Mouse (Mus musculus) kidney, adult 8-10 months (tissue): ENCODE measurements at regions not wholly inside any gene's neighbourhood (a gene's known extent, or its start where the extent isn't known, plus 50 kb on each side); places are given as distances from the start of the nearest gene placed in this dataset.

Source experiments
- DNase-seq, 2 experiments: peaks; one replicate each; pipeline ENCODE4 v3.0.0; 2022

DNA sequence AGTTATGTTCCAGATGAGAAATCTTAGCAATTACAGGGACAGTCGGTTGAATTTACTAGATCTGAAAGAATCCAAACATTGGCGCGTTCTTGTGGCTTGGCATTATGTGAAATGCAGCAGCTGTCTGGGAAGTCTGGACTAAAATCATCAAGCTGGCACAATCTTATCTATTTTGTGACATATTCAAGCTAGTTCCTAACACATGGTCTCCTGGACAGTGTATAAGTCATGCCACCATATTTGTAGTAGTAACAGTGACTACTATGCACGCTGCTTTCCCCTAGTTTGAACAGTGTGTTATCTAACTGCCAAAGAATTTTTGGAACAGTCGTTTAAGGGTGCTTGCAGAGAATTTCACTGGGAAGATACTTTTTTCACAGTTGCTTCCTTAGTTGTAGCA, 396.8 kb downstream of the Ppp1r3a start:
- DNase-seq: no peak
